Mouse (Mus musculus): Measurements from ENCODE around the gene Lrba. TPM values are rescaled to one million over a fixed set of nuclear protein-coding genes. Genes with fewer than 3 reads are reported as not detected.

Gene Lrba
- polyA plus RNA-seq, 1 experiment from 2014 or later, result 2.6 TPM

DNA sequence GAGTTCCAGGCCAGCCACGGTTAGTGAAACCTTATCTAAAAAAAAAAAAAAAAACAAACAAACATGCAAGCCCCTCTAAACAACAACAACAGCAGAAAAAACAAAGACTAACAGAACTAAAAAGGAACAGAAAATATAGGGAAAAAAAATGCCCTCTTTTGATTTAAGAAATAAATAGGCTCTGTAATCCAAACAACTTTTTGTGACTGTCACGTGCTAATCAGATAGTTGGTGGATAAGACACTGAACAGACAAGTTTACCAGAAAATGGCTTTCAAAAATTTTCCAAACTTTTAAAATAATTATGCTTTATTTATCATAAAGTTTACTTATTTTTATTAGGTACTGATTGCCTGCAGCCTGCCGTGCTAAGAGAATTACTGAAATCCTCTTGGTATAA, 13.5 kb upstream of the Lrba start:
- H3K27me3 ChIP-seq (ENCODE audit: control insufficient read depth, insufficient read depth, low read length), result no peaks in the 10 kb centered on the region
- WGBS, result 76% methylated on average over 3 of the region's 3 CpGs
- H3K27ac ChIP-seq (replicated peaks), result no peak overlapping the region
- ATAC-seq (ENCODE audit: low FRiP score, low TSS enrichment) (no peak), DNase-seq (ENCODE audit: low spot score) (no peak)
- no peak overlapping the region for H3K9ac ChIP-seq (ENCODE audit: low read length)
- H3K4me1 ChIP-seq (replicated peaks; ENCODE audit: control insufficient read depth, insufficient read depth), result no peaks in the 10 kb centered on the region
- TF ChIP-seq CTCF (IDR thresholded peaks at IDR 0.05; ENCODE audit: low read depth), result no peak
- TF ChIP-seq EP300 (optimal IDR thresholded peaks at IDR 0.05), result no peak
- H3K4me2 ChIP-seq (replicated peaks; ENCODE audit: low read depth), result no peak overlapping the region
- H3K36me3 ChIP-seq (ENCODE audit: control insufficient read depth, insufficient read depth, low read length), result no peaks in the 10 kb centered on the region
- no peak overlapping the region for H3K4me3 ChIP-seq (ENCODE audit: low read depth, low read length)
- no peaks in the 10 kb centered on the region for H3K9me3 ChIP-seq (ENCODE audit: control insufficient read depth, low read length)

DNA sequence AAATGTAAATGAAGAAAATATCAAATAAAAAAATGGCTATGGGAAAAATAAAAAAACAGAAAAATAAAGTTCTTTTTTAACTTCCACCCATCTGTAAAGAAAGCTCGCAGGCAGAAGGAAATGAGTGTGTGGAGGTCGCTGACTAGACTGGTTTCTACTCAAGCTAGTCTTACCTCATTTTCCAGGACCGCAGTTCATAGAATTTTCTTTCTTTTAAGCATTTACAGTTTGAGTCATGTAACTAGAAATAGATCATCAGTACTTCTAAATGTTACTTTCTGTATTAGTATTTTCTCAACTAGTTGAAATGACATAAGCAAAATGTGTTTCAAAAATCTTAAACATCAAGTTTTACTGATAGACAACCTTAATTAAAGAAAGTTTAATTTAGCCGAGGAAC, 10.2 kb upstream of the Lrba start:
- DNase-seq (ENCODE audit: low spot score), result no peak
- Histone ChIP-seq H3K27me3 (ENCODE audit: control insufficient read depth, insufficient read depth, low read length) (no peaks in the 10 kb centered on the region), H3K9ac (ENCODE audit: low read length) (no peak overlapping the region), H3K36me3 (ENCODE audit: control insufficient read depth, insufficient read depth, low read length) (no peaks in the 10 kb centered on the region), H3K27ac (replicated peaks) (no peak overlapping the region), H3K4me3 (ENCODE audit: low read depth, low read length) (no peak overlapping the region), H3K4me1 (replicated peaks; ENCODE audit: control insufficient read depth, insufficient read depth) (no peaks in the 10 kb centered on the region), H3K4me2 (replicated peaks; ENCODE audit: low read depth) (no peak overlapping the region), H3K9me3 (ENCODE audit: control insufficient read depth, low read length) (no peaks in the 10 kb centered on the region)
- no peak for TF ChIP-seq CTCF (IDR thresholded peaks at IDR 0.05; ENCODE audit: low read depth)
- TF ChIP-seq EP300 (optimal IDR thresholded peaks at IDR 0.05), result no peak
- no peak for ATAC-seq (ENCODE audit: low FRiP score, low TSS enrichment)
- 84% methylated on average over 4 of the region's 4 CpGs for WGBS

DNA sequence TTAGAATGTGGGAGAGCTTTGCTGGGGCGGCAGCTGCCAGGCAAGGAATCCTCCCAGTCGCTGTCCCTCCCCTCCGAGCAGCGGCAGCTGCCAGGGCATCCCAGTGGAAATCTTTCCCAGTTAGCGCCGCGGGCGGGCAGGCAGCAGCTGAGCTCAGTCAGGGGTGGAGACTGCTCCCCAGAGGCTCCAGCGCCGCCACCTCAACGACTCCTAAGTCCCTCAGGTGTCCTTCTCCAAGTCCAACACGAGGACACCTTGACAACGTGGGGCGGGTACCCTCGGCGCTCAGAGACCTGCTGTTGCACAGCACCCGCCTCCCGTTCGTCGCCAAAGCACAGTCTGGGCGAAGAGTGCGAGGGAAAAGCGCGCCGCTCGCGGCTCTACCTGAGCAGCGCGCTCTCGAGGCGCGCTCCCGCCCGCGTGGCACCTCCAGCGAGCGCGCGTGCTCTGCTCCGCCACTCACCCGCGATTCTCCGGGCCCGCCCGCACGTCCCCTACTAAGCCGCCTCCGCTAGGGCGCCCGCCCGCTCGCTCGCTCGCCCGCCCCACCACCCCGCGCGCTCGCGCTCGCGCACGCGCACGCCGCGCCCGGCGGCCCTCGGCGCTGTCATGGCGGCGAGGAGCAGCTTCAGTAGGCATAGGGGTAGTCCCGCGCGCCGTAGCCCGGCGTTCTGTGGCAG, 706 bp upstream of the Lrba start:
- TF ChIP-seq EP300 (optimal IDR thresholded peaks at IDR 0.05) (no peak), CTCF (IDR thresholded peaks at IDR 0.05; ENCODE audit: low read depth) (no peak)
- peak overlapping the region; percentile 90 for H3K4me3 ChIP-seq (ENCODE audit: low read depth, low read length)
- no peaks in the 10 kb centered on the region for H3K9me3 ChIP-seq (ENCODE audit: control insufficient read depth, low read length)
- H3K4me1 ChIP-seq (replicated peaks; ENCODE audit: control insufficient read depth, insufficient read depth), result no peaks in the 10 kb centered on the region
- H3K4me2 ChIP-seq (replicated peaks; ENCODE audit: low read depth), result peak overlapping the region; percentile 89
- peak; percentile 96 for ATAC-seq (ENCODE audit: low FRiP score, low TSS enrichment)
- peak overlapping the region; percentile 97 for H3K27ac ChIP-seq (replicated peaks)
- peak overlapping the region; percentile 94 for H3K9ac ChIP-seq (ENCODE audit: low read length)
- no peaks in the 10 kb centered on the region for H3K27me3 ChIP-seq (ENCODE audit: control insufficient read depth, insufficient read depth, low read length)
- no peaks in the 10 kb centered on the region for H3K36me3 ChIP-seq (ENCODE audit: control insufficient read depth, insufficient read depth, low read length)
- under 1% methylated on average over 75 of the region's 79 CpGs for WGBS
- DNase-seq (ENCODE audit: low spot score), result peak; percentile 92

DNA sequence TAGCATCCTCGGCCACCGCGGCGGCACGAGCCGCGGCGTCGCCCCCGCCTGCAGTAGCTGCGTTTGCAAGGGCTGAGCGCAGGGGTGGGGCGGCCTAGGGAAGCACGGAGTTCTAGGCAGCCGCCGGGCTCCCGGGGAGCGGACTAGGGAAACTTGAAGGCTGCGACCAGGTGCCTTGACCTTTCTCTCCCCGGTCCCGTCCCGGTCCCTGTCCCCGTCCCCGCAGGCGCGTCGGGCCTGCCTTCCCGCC, 241 bp upstream of the Lrba start:
- Histone ChIP-seq H3K4me1 (replicated peaks; ENCODE audit: control insufficient read depth, insufficient read depth) (no peaks in the 10 kb centered on the region), H3K9me3 (ENCODE audit: control insufficient read depth, low read length) (no peaks in the 10 kb centered on the region), H3K4me2 (replicated peaks; ENCODE audit: low read depth) (peak overlapping the region; percentile 89), H3K36me3 (ENCODE audit: control insufficient read depth, insufficient read depth, low read length) (no peaks in the 10 kb centered on the region), H3K27me3 (ENCODE audit: control insufficient read depth, insufficient read depth, low read length) (no peaks in the 10 kb centered on the region), H3K27ac (replicated peaks) (peak overlapping the region; percentile 97), H3K4me3 (ENCODE audit: low read depth, low read length) (peak overlapping the region; percentile 90), H3K9ac (ENCODE audit: low read length) (peak overlapping the region; percentile 94)
- ATAC-seq (ENCODE audit: low FRiP score, low TSS enrichment) (no peak), DNase-seq (ENCODE audit: low spot score) (no peak)
- TF ChIP-seq EP300 (optimal IDR thresholded peaks at IDR 0.05) (no peak), CTCF (IDR thresholded peaks at IDR 0.05; ENCODE audit: low read depth) (no peak)
- WGBS, result 2% methylated on average over 19 of the region's 28 CpGs

DNA sequence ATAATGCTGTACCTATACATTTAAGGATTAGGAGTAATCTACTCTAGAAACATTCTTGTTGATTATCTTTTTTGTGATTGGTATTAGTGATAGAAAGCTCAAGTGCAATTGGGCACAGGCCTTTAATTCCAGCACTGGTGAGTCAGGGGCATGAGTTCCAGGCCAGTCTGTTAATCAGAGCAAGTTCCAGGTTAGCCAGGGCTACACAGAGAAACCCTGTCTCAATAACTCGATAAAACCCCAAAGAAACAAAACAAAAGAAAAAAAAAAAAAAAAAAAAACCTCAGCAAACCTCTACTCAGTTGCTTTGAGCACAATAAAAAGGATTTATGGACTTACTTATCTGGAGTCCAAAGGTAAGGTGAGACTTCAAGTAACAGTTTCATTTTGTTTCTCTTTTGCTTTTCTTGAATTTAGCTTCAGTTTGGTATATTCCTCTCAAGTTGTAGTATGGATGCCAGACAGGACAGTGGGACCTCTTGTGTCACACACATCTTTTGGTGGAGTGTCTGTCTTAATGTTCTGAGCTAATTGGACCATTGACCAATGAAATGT, 7.1 kb downstream of the Lrba start:
- H3K36me3 ChIP-seq (ENCODE audit: control insufficient read depth, insufficient read depth, low read length), result no peaks in the 10 kb centered on the region
- no peak overlapping the region for H3K9ac ChIP-seq (ENCODE audit: low read length)
- no peaks in the 10 kb centered on the region for H3K27me3 ChIP-seq (ENCODE audit: control insufficient read depth, insufficient read depth, low read length)
- H3K9me3 ChIP-seq (ENCODE audit: control insufficient read depth, low read length), result no peaks in the 10 kb centered on the region
- H3K4me1 ChIP-seq (replicated peaks; ENCODE audit: control insufficient read depth, insufficient read depth), result no peaks in the 10 kb centered on the region
- no peak for ATAC-seq (ENCODE audit: low FRiP score, low TSS enrichment)
- no peak overlapping the region for H3K4me2 ChIP-seq (replicated peaks; ENCODE audit: low read depth)
- no peak overlapping the region for H3K27ac ChIP-seq (replicated peaks)
- 19% methylated on average over 1 of the region's 1 CpGs for WGBS
- H3K4me3 ChIP-seq (ENCODE audit: low read depth, low read length), result no peak overlapping the region
- no peak for TF ChIP-seq EP300 (optimal IDR thresholded peaks at IDR 0.05)
- no peak for TF ChIP-seq CTCF (IDR thresholded peaks at IDR 0.05; ENCODE audit: low read depth)
- no peak for DNase-seq (ENCODE audit: low spot score)

DNA sequence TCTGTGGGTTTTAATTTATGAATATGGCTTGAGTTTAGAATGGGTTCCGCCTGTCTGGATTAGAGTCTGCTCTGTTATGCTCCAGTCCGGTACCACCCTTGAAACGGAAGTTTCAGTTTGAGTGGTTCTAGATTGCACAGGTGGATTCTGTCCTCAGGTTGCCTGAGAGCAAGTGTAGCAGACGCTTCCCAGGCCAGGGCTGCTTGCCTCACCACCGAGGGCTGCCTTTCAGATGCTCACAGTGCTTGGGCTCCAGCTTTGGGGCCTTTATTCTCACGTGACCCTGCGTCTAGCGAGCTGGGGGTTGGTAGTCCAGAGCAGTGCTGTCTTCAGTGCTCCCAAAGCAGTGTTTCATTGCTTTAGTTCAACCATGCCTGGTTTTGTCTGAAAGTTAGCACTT, 22.7 kb downstream of the Lrba start:
- 68% methylated on average over 8 of the region's 8 CpGs for WGBS
- no peak for DNase-seq (ENCODE audit: low spot score)
- ATAC-seq (ENCODE audit: low FRiP score, low TSS enrichment), result no peak
- no peaks in the 10 kb centered on the region for H3K4me1 ChIP-seq (replicated peaks; ENCODE audit: control insufficient read depth, insufficient read depth)
- H3K36me3 ChIP-seq (ENCODE audit: control insufficient read depth, insufficient read depth, low read length), result no peaks in the 10 kb centered on the region
- H3K4me3 ChIP-seq (ENCODE audit: low read depth, low read length), result no peak overlapping the region
- H3K9ac ChIP-seq (ENCODE audit: low read length), result no peak overlapping the region
- H3K4me2 ChIP-seq (replicated peaks; ENCODE audit: low read depth), result no peak overlapping the region
- no peak overlapping the region for H3K27ac ChIP-seq (replicated peaks)
- H3K27me3 ChIP-seq (ENCODE audit: control insufficient read depth, insufficient read depth, low read length), result no peaks in the 10 kb centered on the region
- TF ChIP-seq EP300 (optimal IDR thresholded peaks at IDR 0.05), result no peak
- no peak for TF ChIP-seq CTCF (IDR thresholded peaks at IDR 0.05; ENCODE audit: low read depth)
- H3K9me3 ChIP-seq (ENCODE audit: control insufficient read depth, low read length), result no peaks in the 10 kb centered on the region
